Mouse (Mus musculus): ENCODE data around the gene Prl5a1. TPM values are rescaled to one million over a fixed set of nuclear protein-coding genes. Genes with fewer than 3 reads are reported as not detected.

Gene Prl5a1
- not detected for total RNA-seq (2021)
- long read RNA-seq, experiment 1, result 0 reads
- long read RNA-seq, experiment 2, result 0 reads

- no peak for DNase-seq
- intact Hi-C loops (cut with DNase I), result no loop called here
These were observed at the start of gene Prl5a1 for GRCm38 (mm10) chr13:28142184-28142583. Gene Prl5a1 (plus strand): TSS chr13:28142484.

GRCm38 (mm10) chr13:28096161-28096560, 46.1 kb upstream of the Prl5a1 start:
- no peak for DNase-seq
- intact Hi-C loops (cut with DNase I), result no loop called here

GRCm38 (mm10) chr13:28108536-28108935, 33.7 kb upstream of the Prl5a1 start:
- intact Hi-C loops (cut with DNase I), result no loop called here
- no peak for DNase-seq

- DNase-seq, result no peak
- intact Hi-C loops (cut with DNase I), result no loop called here
These were observed 9.5 kb upstream of the Prl5a1 start for GRCm38 (mm10) chr13:28132781-28133180.

GRCm38 (mm10) chr13:28135790-28136189, 6.5 kb upstream of the Prl5a1 start:
- no peak for DNase-seq
- intact Hi-C loops (cut with DNase I), result no loop called here

Other genes with a start within 250 kb of the Prl5a1 start
- gene Prl4a1, start 126.3 kb upstream of the Prl5a1 start, total RNA-seq (2021), result not detected
- gene Gm11361, start 115.0 kb downstream of the Prl5a1 start, total RNA-seq (2021), result 10 to 100 TPM; 70.7 to 78.0 TPM